Mouse (Mus musculus) lung, adult 2 months (tissue): Measurements from ENCODE around the gene Ankrd2.

ENCODE experiments used
- CTCF ChIP-seq: fragments of 200-500 bp; IDR thresholded peaks from 2 replicates; pipeline ENCODE4 v1.5.1; 2011; ENCODE audit warnings: mild to moderate bottlenecking, low read length, control low read depth; ENCODE audit not compliant: insufficient read depth
- POLR2A ChIP-seq: fragments of 200-500 bp; IDR thresholded peaks from 2 replicates; pipeline ENCODE4 v1.6.1; 2011; ENCODE audit warnings: low read depth, mild to moderate bottlenecking, control low read depth, low read length, borderline replicate concordance; ENCODE audit errors: extremely low read depth

- TF ChIP-seq POLR2A: no peak
- TF ChIP-seq CTCF: no peak
Observed at GRCm38 (mm10) chr19:42006568-42006967, 29.2 kb upstream of the Ankrd2 start.
